In the genomic region with DNA sequence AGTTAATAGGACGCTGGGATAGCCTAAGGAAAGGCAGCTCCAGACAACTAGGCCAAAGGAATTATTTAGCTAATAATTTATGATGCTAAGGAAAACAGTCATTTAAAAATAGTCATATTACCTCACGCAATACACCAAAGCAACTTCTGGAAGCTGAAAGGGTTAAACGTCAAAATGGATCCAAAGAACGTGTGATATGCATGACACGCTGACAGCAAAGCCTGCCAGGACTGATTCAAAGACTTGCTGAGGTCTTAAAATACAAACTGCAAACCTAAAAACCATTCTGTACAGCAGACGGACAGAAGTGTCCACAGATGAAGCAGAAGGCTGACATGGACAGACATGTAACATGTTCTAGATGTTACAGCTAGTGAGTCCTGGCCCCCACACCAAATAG, we compare ENCODE assay signal across 12 mouse cellular contexts. TPM values are rescaled to one million over a fixed set of nuclear protein-coding genes. Genes with fewer than 3 reads are reported as not detected.
DNase-seq lines count a peak whose midpoint lies in the region; ATAC-seq and TF ChIP-seq lines count a peak whose summit lies in the region.
"Had no signal": no experiment of that assay in that cellular context is flagged by ENCODE, and none has a peak within 500 bp of the region (broad histone marks: within the 10 kb centered on the region; RNA-seq: fewer than 3 reads in every experiment).

No protein-coding gene starts in this region.

- no peaks in the 10 kb centered on the region for H3K79me2 ChIP-seq in liver, adult 2 months (ENCODE audit: control insufficient read depth, insufficient read depth, low read length)

- DNase-seq in heart, adult 11 months, result no peak
- peak; percentile 78 for DNase-seq in liver, adult 2 months (ENCODE audit: extremely low read depth, low read depth, low spot score)
- no peak for DNase-seq in liver, embryonic 11.5 days (ENCODE audit: low spot score)
- DNase-seq in 3T3-L1 (ENCODE audit: low read depth, low spot score), result peak; percentile 55
- DNase-seq in embryo, embryonic 11 days, result no peak
- DNase-seq: cerebellum, adult 2 months; forebrain, postnatal 0 days; midbrain, embryonic 14.5 days; retina, postnatal 1 day; thymus, postnatal 36 days had no signal

- TF ChIP-seq POLR2A in liver, adult 2 months (IDR thresholded peaks at IDR 0.05; ENCODE audit: extremely low read depth, insufficient read depth, low read length), result no peak
- no peak for TF ChIP-seq POLR2A in bone marrow macrophage, adult 2 months (IDR thresholded peaks at IDR 0.05; ENCODE audit: borderline replicate concordance, low read depth, low read length)

- TF ChIP-seq CTCF in liver, adult 2 months (IDR thresholded peaks at IDR 0.05; ENCODE audit: low read depth, low read length), result no peak
- TF ChIP-seq CTCF in bone marrow macrophage, adult 2 months (IDR thresholded peaks at IDR 0.05; ENCODE audit: low read depth, low read length), result no peak

- no peak overlapping the region for H3K9ac ChIP-seq in heart, embryonic 15.5 days
- H3K9ac ChIP-seq in liver, adult 2 months (ENCODE audit: low read depth, low read length), result peak overlapping the region; percentile 28
- H3K9ac ChIP-seq in liver, embryonic 11.5 days (ENCODE audit: low read depth, low read length), result no peak overlapping the region
- H3K9ac ChIP-seq: forebrain, postnatal 0 days had no signal

- no peaks in the 10 kb centered on the region for H3K36me3 ChIP-seq in heart, embryonic 15.5 days
- peaks cover 16% of the 10 kb centered on the region for H3K36me3 ChIP-seq in liver, adult 2 months (ENCODE audit: control insufficient read depth, insufficient read depth, low read length)
- H3K36me3 ChIP-seq in liver, embryonic 11.5 days (ENCODE audit: control insufficient read depth, insufficient read depth, low read length), result 0 out of 2 replicates have a peak, but pooled peaks cover 2% of the 10 kb centered on the region

- H3K4me3 ChIP-seq in heart, embryonic 15.5 days, result no peak overlapping the region
- H3K4me3 ChIP-seq in liver, adult 2 months (ENCODE audit: insufficient read depth, low read depth, low read length), result no peak overlapping the region
- H3K4me3 ChIP-seq in liver, embryonic 11.5 days (ENCODE audit: low read depth, low read length), result no peak overlapping the region
- H3K4me3 ChIP-seq in bone marrow macrophage, adult 2 months (ENCODE audit: insufficient read depth, low read length), result no peak overlapping the region

- H3K27me3 ChIP-seq in heart, embryonic 15.5 days, result no peaks in the 10 kb centered on the region
- H3K27me3 ChIP-seq in liver, adult 2 months (ENCODE audit: control insufficient read depth, insufficient read depth, low read length), result no peaks in the 10 kb centered on the region
- H3K27me3 ChIP-seq in liver, embryonic 11.5 days (replicated peaks; ENCODE audit: control insufficient read depth, insufficient read depth, low read length), result no peaks in the 10 kb centered on the region

- H3K4me1 ChIP-seq in heart, embryonic 15.5 days (replicated peaks), result peaks cover 24% of the 10 kb centered on the region
- peaks cover 43% of the 10 kb centered on the region for H3K4me1 ChIP-seq in liver, adult 2 months (ENCODE audit: control insufficient read depth, insufficient read depth, low read length)
- H3K4me1 ChIP-seq in liver, embryonic 11.5 days (replicated peaks; ENCODE audit: control insufficient read depth, insufficient read depth, low read length), result peaks cover 9% of the 10 kb centered on the region
- H3K4me1 ChIP-seq in bone marrow macrophage, adult 2 months (ENCODE audit: control insufficient read depth, insufficient read depth, low read length), result peaks cover 9% of the 10 kb centered on the region

- ATAC-seq in heart, embryonic 15.5 days (replicated peaks; ENCODE audit: insufficient number of reproducible peaks, insufficient read depth, low FRiP score, low read depth), result no peak
- no peak for ATAC-seq in liver, embryonic 11.5 days (replicated peaks; ENCODE audit: low FRiP score)
- ATAC-seq: forebrain, postnatal 0 days had no signal

- WGBS in heart, embryonic 15.5 days, result 46% methylated on average over 6 of the region's 6 CpGs
- WGBS in liver, adult 2 months, result 22% methylated on average over 6 of the region's 6 CpGs
- WGBS in liver, embryonic 11.5 days, result 64% methylated on average over 6 of the region's 6 CpGs

- no peaks in the 10 kb centered on the region for H3K9me3 ChIP-seq in heart, embryonic 15.5 days (replicated peaks)
- H3K9me3 ChIP-seq in liver, embryonic 11.5 days (ENCODE audit: control insufficient read depth, low read length), result no peaks in the 10 kb centered on the region

- no peak overlapping the region for H3K4me2 ChIP-seq in heart, embryonic 15.5 days
- H3K4me2 ChIP-seq in liver, embryonic 11.5 days, result no peak overlapping the region

- H3K27ac ChIP-seq in heart, embryonic 15.5 days, result peak overlapping the region; percentile 40; the same call in 1 of the 2 replicates
- peak overlapping the region; percentile 50 for H3K27ac ChIP-seq in liver, adult 2 months (replicated peaks; ENCODE audit: insufficient read depth, low read depth, low read length)
- H3K27ac ChIP-seq in liver, embryonic 11.5 days (ENCODE audit: low read depth, low read length), result no peak overlapping the region
- peak overlapping the region; percentile 42 for H3K27ac ChIP-seq in bone marrow macrophage, adult 2 months (ENCODE audit: insufficient read depth, low read depth, low read length)

RNA-seq across cellular contexts. Expression of gene Frmd8, which starts 42.7 kb away (rescaled TPM):
- polyA plus RNA-seq in heart, embryonic 15.5 days (2015; fragmentation: Nextera tagmentation; extraction: Ambion mirVana), result 25.1 and 35.1 TPM in 2 replicates
- 5.2 and 5.9 TPM in 2 replicates for total RNA-seq in liver, adult 2 months (2014; rRNA removed)
- polyA plus RNA-seq in liver, adult 2 months (2012; rRNA removed), result 10.3 and 14.2 TPM in 2 replicates
- polyA plus RNA-seq in liver, embryonic 11.5 days (2014; fragmentation: Nextera tagmentation; extraction: Ambion mirVana), result 26.8 and 27.9 TPM in 2 replicates
- 24.6 and 25.2 TPM in 2 replicates for polyA plus RNA-seq in bone marrow macrophage, adult 2 months (2012; ENCODE audit: insufficient read depth, insufficient read length, missing spikeins)

RNA-seq across cellular contexts. Expression of gene Slc25a45, which starts 45.3 kb away (rescaled TPM):
- 3.2 and 4.2 TPM in 2 replicates for polyA plus RNA-seq in heart, embryonic 15.5 days (2015; fragmentation: Nextera tagmentation; extraction: Ambion mirVana)
- 8.6 and 13.0 TPM in 2 replicates for total RNA-seq in liver, adult 2 months (2014; rRNA removed)
- polyA plus RNA-seq in liver, adult 2 months (2012; rRNA removed), result 52.8 and 57.7 TPM in 2 replicates
- 7.5 and 8.2 TPM in 2 replicates for polyA plus RNA-seq in liver, embryonic 11.5 days (2014; fragmentation: Nextera tagmentation; extraction: Ambion mirVana)
- 74.2 and 78.0 TPM in 2 replicates for polyA plus RNA-seq in bone marrow macrophage, adult 2 months (2012; ENCODE audit: insufficient read depth, insufficient read length, missing spikeins)

Comparison
In these comparisons a context has a peak if more than half of its experiments do, and no peak if none do; other contexts are left out.
1. DNase-seq: peak in liver, adult 2 months (single experiment) and 3T3-L1 (single experiment); none in heart, adult 11 months (single experiment), liver, embryonic 11.5 days (single experiment) and embryo, embryonic 11 days (single experiment).